In genomic region chr12:85456966-85457505, GRCm38 (mm10) we compare ENCODE assay signal across 25 mouse cellular contexts. TPM values are rescaled to one million over a fixed set of nuclear protein-coding genes. Genes with fewer than 3 reads are reported as not detected.
DNase-seq lines count a peak whose midpoint lies in the region; ATAC-seq lines count a peak whose summit lies in the region.
"Had no signal": no experiment of that assay in that cellular context is flagged by ENCODE, and none has a peak within 500 bp of the region (broad histone marks: within the 10 kb centered on the region; RNA-seq: fewer than 3 reads in every experiment).

No protein-coding gene starts in this region.

- H3K4me3 ChIP-seq in heart, embryonic 10.5 days: no peak overlapping the region
- no peak overlapping the region for H3K4me3 ChIP-seq in neural tube, embryonic 15.5 days (replicated peaks)
- H3K4me3 ChIP-seq in limb, embryonic 10.5 days: no peak overlapping the region
- no peak overlapping the region for H3K4me3 ChIP-seq in hindbrain, embryonic 12.5 days
- H3K4me3 ChIP-seq: hindbrain, embryonic 15.5 days; layer of hippocampus, adult 2 months; limb, embryonic 12.5 days; liver, embryonic 15.5 days; megakaryocyte, embryonic 14.5 days; neural tube, embryonic 12.5 days had no signal

- intact Hi-C loops in heart, postnatal 14 days (cut with DNase I): no loop called here

- no peaks in the 10 kb centered on the region; the same call in 1 of the 2 replicates for H3K36me3 ChIP-seq in heart, embryonic 10.5 days
- H3K36me3 ChIP-seq in neural tube, embryonic 15.5 days: no peaks in the 10 kb centered on the region
- no peaks in the 10 kb centered on the region for H3K36me3 ChIP-seq in limb, embryonic 10.5 days
- no peaks in the 10 kb centered on the region for H3K36me3 ChIP-seq in hindbrain, embryonic 12.5 days
- H3K36me3 ChIP-seq: G1E; hindbrain, embryonic 15.5 days; limb, embryonic 12.5 days; liver, embryonic 15.5 days; neural tube, embryonic 12.5 days had no signal

- WGBS in heart, embryonic 10.5 days: 59% methylated on average over 13 of the region's 13 CpGs
- WGBS in neural tube, embryonic 15.5 days: 46% methylated on average over 13 of the region's 13 CpGs
- 51% methylated on average over 13 of the region's 13 CpGs for WGBS in limb, embryonic 10.5 days
- WGBS in hindbrain, embryonic 12.5 days: 75% methylated on average over 13 of the region's 13 CpGs

- no peak for DNase-seq in heart, embryonic 10.5 days (ENCODE audit: low spot score)
- DNase-seq in heart, postnatal 14 days: no peak
- DNase-seq in neural tube, embryonic 10.5 days (ENCODE audit: extremely low spot score, low spot score): no peak
- DNase-seq in limb, embryonic 10.5 days (ENCODE audit: low spot score): no peak
- DNase-seq in testis, postnatal 14 days (ENCODE audit: low spot score): no peak
- DNase-seq: adrenal gland, adult 2 months; B cell, adult 2 months; cerebellum, postnatal 10 days; heart, adult 18-20 months; heart, postnatal 10 days; kidney, adult 18-20 months; lung, postnatal 10 days; right cerebral cortex, postnatal 25 days; thymus, postnatal 25 days had no signal

- H3K27me3 ChIP-seq in heart, embryonic 10.5 days (ENCODE audit: insufficient read depth, poor library complexity, severe bottlenecking): no peaks in the 10 kb centered on the region
- no peaks in the 10 kb centered on the region for H3K27me3 ChIP-seq in neural tube, embryonic 15.5 days (replicated peaks)
- H3K27me3 ChIP-seq in limb, embryonic 10.5 days (ENCODE audit: low read depth, poor library complexity, severe bottlenecking): no peaks in the 10 kb centered on the region
- no peaks in the 10 kb centered on the region for H3K27me3 ChIP-seq in hindbrain, embryonic 12.5 days
- H3K27me3 ChIP-seq: hindbrain, embryonic 15.5 days; limb, embryonic 12.5 days; neural tube, embryonic 12.5 days had no signal

- no peak for ATAC-seq in neural tube, embryonic 15.5 days (ENCODE audit: low FRiP score)
- no peak for ATAC-seq in hindbrain, embryonic 12.5 days (ENCODE audit: low FRiP score)
- ATAC-seq: forebrain, postnatal 0 days; midbrain, embryonic 16.5 days had no signal

- peaks cover 74% of the 10 kb centered on the region for H3K4me1 ChIP-seq in heart, embryonic 10.5 days
- H3K4me1 ChIP-seq in neural tube, embryonic 15.5 days: peaks cover 33% of the 10 kb centered on the region
- peaks cover 56% of the 10 kb centered on the region for H3K4me1 ChIP-seq in limb, embryonic 10.5 days
- H3K4me1 ChIP-seq in hindbrain, embryonic 12.5 days: peaks cover 23% of the 10 kb centered on the region

- no peak overlapping the region for H3K4me2 ChIP-seq in neural tube, embryonic 15.5 days
- H3K4me2 ChIP-seq in hindbrain, embryonic 12.5 days (replicated peaks): no peak overlapping the region
- H3K4me2 ChIP-seq: hindbrain, embryonic 15.5 days; limb, embryonic 12.5 days; liver, embryonic 15.5 days; neural tube, embryonic 12.5 days had no signal

- no peaks in the 10 kb centered on the region for H3K9me3 ChIP-seq in heart, embryonic 10.5 days
- no peaks in the 10 kb centered on the region for H3K9me3 ChIP-seq in neural tube, embryonic 15.5 days (replicated peaks)
- H3K9me3 ChIP-seq in limb, embryonic 10.5 days (replicated peaks): no peaks in the 10 kb centered on the region
- H3K9me3 ChIP-seq in hindbrain, embryonic 12.5 days (replicated peaks): no peaks in the 10 kb centered on the region
- H3K9me3 ChIP-seq: G1E; hindbrain, embryonic 15.5 days; limb, embryonic 12.5 days; liver, embryonic 15.5 days; neural tube, embryonic 12.5 days had no signal

- peak overlapping the region; percentile 94 for H3K27ac ChIP-seq in heart, embryonic 10.5 days
- peak overlapping the region; percentile 97; the same call in 1 of the 2 replicates for H3K27ac ChIP-seq in neural tube, embryonic 15.5 days (replicated peaks)
- H3K27ac ChIP-seq in limb, embryonic 10.5 days: peak overlapping the region; percentile 64
- no peak overlapping the region for H3K27ac ChIP-seq in hindbrain, embryonic 12.5 days
- H3K27ac ChIP-seq: layer of hippocampus, adult 2 months; liver, embryonic 15.5 days; neural tube, embryonic 12.5 days had no signal

- H3K9ac ChIP-seq in neural tube, embryonic 15.5 days (replicated peaks): no peak overlapping the region
- no peak overlapping the region for H3K9ac ChIP-seq in hindbrain, embryonic 12.5 days
- H3K9ac ChIP-seq: forebrain, postnatal 0 days; hindbrain, embryonic 15.5 days; limb, embryonic 12.5 days; liver, embryonic 15.5 days; neural tube, embryonic 12.5 days had no signal

RNA-seq across cellular contexts. Expression of gene Fos, which starts 16.7 kb away (rescaled TPM):
- 6.1 and 7.5 TPM in 2 replicates for polyA plus RNA-seq in heart, embryonic 10.5 days (2016; fragmentation: Nextera tagmentation; extraction: Ambion mirVana)
- total RNA-seq in heart, postnatal 14 days (2021): 1 to 10 TPM; 4.3 to 5.0 TPM
- 5.7 and 6.0 TPM in 2 replicates for polyA plus RNA-seq in neural tube, embryonic 15.5 days (2015; fragmentation: Nextera tagmentation; extraction: Ambion mirVana)
- 0.76 and 0.80 TPM in 2 replicates for polyA plus RNA-seq in limb, embryonic 10.5 days (2016; fragmentation: Nextera tagmentation; extraction: Ambion mirVana)
- 2.4 and 2.7 TPM in 2 replicates for polyA plus RNA-seq in hindbrain, embryonic 12.5 days (2016; fragmentation: Nextera tagmentation; extraction: Ambion mirVana)
